Mouse (Mus musculus) MEL-GATA-1-ER (cell line): ENCODE results near the gene Gm42742.

Experiments used
- DNase-seq: peaks from one replicate; pipeline ENCODE4 v3.0.0-alpha.2; 2012; ENCODE audit warnings: low read depth; ENCODE audit errors: extremely low read depth

Gm42742 gene

DNA sequence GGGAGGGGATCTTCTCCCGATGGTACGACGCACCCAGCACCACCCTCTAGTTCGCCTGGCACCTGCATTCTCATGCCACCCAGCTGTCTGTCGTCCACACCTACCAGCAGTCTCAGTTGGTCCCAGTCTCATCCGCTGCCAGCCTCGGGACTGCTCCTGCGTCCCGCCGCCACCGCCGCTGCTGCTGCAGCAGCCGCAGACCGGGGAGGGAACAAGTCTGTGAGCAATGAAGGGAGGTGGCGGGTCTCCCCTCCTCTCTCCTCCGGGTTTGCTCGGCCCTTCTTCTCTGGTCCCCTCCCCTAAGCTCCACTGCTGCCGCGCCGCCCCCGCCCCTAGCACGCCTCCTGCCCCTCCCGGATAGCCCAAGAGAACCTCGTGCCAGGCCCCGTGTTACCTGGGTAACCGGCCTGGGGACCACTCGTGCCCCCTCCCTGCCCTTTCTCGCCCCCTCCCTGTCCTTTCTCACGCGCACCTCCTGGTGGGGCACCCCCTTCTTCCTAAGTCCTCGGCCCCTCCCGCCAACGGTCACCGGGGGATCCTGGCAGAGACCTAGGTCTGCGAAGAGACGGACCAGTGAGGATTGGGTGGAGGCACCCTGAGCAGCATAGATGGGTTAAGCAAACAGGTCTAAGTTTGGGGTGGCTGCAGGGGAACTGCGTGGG lies at the start of gene Gm42742, which contains the start of gene Prrt2:
TSS of gene Gm42742 (minus strand) at position 197 of the 662 bp plus-strand sequence.
TSS of gene Prrt2 (minus strand) at position 311 of the 662 bp plus-strand sequence.
- DNase-seq = no peak

DNA sequence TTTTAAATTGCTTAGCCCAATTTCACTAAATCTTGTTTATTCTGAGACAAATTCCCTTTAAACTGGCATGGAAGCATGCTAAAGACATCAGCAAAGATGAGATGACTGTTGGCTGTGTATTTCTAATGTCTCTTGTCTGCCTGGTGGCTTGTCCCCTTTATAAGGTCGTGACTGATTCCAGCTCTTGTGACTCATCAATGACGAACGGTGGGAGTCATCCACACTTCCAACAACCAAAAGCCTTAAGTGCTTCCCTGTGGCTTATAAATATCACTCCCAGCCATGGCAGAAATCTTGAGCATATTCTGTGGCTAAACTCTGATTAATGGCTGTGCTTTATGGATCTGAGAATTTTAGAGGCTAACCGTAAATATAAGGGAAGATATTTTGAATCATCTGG lies 45.4 kb upstream of the Gm42742 start:
- DNase-seq = no peak

DNA sequence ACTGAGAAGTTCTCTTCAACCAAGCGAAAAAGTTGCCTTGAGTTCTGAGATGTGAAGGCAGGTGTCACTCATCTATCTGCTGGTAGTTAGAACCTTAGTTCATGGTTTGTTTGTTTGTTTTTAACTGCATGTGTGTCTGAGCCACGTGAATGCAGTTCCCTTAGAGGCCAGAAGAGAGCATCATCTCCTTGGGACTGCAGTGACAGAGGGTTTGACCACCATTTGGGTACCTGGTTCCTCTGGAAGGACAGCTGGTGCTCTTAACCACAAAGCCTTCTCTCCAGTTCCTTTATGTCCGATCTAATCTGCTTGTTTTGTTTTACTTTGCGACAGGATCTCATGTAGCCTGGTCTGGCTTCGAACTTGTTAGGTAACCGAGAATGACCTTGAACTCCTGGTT lies 44.6 kb upstream of the Gm42742 start:
- DNase-seq = no peak

DNA sequence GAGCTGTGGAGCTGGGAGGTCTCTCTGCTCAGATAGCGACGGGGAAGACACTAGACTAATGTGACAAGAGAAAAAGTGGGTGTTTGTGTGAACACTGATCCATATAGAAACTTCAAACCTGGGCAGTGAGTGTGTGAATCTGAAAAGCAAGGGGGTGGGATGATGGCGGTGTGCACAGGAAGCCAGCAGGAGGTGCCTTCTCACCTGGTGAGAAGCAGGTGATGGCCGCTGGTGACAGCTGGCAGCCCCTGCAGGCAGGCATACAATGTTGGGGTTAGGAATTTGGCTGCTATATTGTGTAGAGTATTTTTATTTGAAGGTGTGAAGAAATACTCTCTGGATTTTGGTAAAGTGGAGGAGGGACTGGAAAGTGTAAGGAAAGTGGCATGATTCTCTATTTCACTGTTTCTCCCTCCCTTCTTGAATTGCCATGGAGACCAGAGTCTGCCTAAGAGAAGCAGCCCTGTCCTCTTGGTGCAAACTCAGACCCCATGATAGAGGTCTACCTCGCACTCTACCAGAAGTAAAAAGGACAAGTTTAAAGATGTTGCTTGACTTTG lies 34.2 kb upstream of the Gm42742 start:
- no peak for DNase-seq

DNA sequence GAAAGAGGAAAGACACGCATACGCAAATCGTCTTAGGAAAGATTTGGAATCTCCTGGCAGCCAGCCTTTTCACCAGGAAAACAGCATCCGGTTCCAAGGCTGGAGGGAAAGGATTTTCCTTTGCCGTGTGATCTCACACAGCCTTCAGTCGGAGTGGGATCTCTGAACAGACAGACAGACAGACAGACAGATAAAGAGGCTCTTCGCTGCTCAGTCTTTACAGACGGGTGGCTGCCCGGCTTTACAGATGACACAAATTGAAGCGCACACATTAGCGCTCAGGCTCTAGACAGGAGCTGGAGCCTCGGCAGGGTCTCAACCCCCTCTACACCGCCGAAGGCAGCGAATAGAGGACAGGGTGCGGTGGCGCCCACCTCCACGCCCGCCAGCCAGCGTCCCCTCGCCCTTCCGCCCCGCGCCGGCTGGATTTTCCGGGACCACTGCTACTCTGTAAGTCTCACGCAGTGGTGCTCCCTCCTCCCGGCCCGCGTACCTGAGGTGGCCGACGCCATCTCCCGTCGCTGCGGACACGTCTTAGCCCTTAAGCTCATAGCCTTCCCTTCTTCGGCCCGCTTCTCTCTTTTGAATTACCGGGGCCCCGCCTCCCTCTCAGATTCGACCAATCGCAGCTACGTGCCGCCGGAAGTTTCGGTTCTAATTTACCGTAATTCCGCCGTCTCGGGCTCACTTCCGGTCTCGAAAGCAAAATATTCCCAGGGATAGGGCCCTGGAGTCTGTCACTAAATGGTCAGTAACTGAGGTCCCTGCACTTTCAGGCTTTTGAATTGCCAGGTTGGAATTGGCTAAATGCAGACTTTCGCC lies 21.2 kb upstream of the Gm42742 start, which contains the start of gene Kif22:
TSS of gene Kif22 (minus strand) at position 621 of the 822 bp plus-strand sequence.
- DNase-seq = peak; percentile 76

DNA sequence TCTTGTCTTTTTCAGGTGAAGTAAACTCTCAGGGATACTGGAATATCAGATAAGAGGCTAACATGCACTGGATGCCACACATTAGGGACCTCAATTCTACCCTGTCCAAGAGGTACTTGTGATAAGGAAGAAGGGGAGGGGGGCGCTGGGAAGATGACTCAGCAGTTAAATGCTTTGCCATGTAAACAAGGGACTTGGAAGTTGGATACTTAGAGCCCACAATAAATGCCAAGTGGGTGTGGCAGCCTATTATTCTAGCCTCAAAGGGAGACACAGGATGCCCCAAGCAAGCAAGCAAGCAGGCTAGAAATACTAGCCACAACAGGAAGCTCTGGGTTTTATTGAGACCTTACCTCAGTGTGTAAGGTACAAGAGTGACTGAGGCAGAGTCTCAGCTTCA lies 10.3 kb upstream of the Gm42742 start:
- DNase-seq = no peak

DNA sequence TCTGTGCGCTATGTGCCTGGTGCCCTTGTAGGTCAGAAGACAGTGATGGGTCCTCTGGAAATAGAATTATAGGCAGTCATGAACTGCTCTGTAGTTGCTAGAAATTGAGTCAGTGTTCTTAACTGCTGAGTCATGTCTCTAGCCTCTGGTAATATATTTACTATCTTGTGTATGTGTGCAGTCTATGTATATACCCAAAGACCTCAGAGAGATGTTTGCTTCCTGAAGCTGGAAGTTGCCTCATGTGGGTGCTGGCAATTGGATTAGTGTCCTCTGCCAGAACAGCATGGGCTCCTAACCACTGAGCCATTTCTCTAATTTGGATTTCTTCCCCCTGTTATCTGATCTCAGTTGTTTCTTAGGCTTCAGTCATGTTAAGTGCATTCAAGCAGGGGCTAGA lies 9.3 kb upstream of the Gm42742 start:
- no peak for DNase-seq

DNA sequence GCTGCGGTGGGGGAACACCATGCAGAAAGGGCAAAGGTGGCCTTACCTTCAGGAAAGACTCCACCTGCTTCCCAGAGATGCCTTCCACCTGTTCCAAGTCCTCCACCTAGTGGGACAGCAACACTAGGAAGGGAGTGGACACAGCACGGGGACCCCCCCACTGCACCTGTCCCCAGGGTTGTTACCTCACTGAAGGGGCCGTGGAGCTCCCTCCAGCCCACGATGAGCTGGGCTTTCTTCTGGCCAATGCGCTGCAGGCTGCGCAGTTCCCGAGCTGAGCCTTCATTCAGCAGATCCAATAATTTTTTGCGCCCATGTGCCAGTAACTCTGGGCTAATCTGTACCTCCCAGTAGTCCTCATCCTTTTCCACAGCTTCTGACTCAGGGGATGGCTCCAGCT lies 7.0 kb upstream of the Gm42742 start:
- no peak for DNase-seq

DNA sequence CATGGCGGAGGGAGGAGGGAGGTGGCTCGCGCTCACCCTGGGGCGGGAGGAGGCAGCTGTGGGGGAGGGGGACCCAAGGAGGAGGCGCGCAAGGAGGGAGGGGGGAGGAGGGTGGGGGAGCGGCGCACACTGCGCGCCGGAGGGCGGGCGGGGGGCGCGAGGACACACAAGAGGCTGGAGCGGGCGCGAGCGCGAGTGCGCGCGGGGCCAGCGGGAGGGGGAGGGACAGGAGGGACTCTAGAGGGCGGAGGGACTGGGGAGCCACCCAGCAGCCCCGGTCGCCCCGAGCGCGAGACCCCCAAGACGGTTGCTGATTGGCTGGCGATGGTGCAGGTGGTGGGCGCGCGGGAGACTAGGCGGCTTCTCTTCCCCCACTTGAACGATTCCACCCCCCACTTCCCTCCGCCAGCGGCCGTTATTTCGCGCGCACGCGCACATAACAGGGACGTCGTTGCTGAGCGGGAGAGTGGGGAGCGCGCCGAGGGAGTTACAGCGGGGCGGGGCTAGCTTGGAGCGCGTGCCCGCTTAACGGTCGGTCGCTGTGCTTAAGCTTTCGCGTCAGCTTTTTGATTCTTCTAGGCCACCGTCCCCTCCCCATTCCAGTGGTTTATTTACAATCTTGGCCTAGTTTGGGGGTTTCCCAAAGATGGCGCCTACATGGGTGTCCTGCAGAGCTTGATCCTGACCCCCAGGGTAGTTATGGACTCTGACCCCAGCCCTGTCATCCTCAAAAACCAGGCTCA lies 6.3 kb upstream of the Gm42742 start, which contains the start of gene Maz:
TSS of gene Maz (minus strand) at position 54 of the 743 bp plus-strand sequence.
- peak; percentile 96 for DNase-seq

DNA sequence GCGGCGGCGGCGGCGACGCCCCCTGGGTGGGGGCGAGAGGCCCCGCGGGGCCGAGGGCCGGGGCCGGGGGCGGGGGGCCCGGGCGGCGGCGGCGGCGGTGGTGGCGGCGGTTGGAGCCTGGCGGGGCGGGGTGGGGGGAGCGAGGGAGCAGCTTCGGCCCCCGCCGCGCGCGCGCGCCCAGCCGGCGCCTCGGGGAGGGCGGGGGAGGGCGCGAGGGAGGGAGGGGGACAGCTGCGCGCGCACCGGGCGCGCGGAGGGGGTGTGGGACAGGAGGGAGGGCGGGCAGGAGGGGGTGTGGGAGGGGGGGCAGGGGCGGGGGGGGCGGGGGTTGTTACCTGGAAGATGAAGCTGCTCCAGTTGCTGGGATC lies 5.7 kb upstream of the Gm42742 start:
- DNase-seq = no peak

DNA sequence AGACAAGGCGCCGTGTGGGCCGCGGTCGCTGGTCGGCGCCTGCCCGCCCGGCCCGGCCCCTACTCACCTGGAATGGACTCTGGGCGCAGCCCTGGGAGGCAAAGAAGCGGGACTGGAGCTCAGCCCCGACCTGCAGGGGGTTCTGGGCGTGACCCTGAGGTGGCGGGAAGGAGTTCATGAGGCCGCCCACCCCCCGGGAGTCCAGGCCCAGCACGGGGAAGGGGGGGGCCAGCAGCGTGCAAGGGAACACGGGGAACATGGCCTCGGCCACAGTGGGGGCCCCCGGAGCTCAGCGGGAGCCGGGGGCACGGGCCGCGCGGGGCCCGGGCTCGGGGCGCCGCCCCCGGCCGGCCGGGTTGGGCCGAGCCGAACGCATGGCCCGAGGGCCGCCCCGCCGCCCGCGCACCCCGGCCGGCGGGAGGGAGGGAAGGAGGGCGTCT lies 5.3 kb upstream of the Gm42742 start:
- no peak for DNase-seq

DNA sequence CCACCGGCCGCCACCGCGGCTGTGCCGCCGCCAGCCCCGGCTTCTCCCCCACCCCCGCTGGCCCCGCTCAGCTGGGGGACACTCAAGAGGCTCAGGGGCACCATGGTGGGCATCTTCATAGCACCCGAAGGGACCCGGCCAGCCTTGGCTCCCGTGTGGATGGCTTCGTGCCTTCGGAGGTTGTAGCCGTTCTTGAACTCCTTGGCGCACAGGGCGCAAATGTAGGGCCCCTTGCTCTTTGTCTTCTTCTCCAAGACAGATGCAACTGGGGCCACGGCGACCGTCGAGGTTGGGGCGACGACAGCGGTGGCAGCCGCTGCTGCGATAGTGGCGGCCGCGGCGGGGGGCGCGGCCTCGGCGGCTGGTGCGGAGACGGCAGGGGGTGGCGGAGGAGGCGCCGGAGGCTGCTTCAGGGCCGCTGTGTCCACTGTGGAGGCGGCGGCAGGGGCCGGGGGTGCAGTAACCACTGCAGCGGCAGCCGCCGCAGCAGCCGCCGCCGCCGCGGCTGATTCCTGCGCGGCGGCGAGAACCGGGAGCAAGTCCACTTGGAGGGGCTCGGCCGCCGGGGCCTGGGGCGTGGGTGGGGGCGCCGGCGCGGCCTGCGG lies 4.8 kb upstream of the Gm42742 start:
- no peak for DNase-seq

DNA sequence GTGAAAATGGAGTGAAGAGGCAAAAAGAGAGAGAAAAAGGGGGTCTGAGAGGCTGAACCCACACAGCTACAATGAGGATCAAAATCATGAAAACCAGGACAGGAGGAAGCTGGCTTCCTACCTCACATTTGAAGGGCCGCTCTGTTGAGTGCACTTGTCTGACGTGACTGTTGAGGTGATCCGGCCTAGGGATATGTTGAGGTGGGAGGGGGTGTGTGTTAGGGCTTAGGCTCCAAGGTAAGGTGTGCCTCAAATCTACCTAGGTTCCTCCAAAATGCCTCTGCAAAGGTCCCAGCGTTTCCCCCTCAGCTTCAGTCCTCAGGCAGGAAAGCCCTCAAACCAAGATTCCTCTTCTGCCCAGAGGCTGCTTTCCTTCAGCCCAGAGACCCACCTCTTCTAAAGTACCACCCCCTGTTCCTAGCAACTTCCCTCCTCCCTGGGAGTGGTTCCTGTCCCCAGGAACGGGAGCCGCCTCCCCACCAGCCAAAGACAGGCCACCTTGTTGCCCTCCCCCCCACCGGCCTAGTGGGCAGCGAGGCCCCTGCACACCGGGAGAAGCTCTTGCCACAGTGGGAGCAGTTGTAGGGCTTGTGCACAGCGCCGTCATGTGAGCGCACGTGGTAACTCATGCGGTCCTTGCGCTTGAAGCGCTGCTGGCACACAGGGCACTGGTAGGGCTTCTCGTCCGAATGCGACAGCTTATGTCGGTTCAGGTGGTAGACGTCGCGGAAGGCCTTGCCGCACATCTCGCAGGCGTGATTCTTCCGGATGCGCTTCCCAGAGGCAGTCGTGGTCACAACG lies 4.1 kb upstream of the Gm42742 start:
- peak; percentile 70 for DNase-seq

DNA sequence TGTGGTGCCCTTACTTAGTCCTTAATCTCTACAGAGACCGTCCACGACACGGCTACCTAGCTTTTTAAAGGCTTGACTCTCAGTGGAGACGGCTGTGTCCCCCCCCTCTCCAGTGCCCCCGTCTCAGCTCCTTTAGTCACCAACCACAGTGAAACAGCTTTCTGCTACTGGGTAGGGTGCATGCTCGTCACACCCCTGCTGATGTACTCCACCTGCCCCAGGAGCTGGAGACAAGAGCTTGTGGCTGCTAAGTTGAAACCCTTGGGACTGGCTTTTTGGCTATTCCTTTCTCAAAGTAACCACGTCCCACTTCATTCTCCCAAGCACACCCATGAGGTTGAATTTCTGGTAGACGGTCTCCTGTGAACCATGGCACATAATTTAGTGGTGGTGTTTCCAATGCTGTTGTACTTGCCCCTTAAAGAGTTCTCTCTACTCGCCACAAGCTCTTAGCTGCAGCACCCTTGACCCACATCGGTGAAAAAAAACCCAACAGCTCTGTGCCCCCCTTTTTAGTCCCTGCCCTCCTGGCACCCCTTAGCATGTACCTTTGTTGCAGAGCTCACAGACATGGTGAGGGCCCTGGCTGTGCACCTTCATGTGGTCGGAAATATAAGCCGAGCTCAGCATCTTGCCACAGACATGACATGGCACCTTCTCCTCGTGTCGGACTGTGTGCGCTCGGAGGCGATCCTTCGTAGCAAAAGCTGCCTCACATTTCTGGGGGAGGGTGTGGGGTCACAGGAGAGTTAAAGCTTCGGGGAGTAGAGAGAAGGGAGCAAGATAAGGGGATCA lies 3.2 kb upstream of the Gm42742 start:
- no peak for DNase-seq

DNA sequence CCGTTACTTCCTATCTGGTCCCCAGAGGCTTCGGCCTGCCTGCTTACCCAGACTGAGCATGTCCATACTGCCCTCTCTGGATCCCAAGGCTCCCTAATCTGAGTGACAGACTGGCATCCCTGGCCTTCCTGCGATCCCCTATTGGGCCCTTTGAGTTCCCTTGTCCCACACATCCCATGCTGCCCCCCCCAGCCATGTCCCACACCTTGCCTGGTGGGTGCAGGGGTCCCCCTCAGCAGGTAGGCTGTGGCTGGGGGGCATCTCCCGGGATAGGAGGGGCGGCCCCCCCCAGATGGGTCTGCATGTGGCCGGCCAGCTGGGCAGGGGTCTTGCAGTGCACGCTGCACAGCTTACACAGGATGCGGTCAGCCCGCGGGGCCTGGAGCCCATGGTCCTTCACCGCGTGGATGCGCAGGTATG lies 2.4 kb upstream of the Gm42742 start:
- no peak for DNase-seq

DNA sequence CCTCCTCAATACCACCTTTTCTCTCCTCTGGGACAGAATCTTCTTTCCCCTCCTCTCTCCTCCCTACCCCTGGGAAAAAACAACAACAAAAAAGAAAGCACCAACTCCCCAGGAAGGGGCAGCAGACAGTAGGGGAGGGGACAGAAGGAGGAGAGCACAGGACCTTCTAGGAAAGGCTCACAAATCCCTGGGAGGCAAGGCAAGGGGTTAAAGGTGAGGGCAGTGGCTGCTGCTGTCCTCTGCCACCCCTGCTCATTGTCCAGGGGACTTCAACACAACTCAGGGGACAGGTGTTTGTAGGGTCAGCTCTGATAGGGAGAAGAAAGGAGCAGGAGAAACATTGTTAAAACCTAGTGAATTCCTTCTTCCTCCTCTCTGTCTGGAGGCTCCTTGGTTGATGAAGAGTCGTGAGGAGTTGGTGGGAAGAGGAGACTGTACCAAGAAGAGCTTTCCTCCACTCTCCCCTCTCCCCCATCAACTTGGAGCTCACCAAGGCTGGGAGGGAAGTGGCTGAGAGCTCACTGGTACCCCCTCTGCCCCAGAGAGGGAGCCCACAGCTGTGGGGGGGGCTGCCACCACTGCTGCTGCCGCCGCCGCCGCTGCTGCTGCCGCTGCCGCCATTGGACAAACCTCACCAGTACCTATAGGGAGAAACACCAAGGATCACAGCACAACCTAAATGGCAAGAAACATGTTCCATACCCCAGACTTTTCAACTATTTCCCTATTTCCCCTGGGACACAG lies 1.8 kb upstream of the Gm42742 start:
- DNase-seq = no peak

DNA sequence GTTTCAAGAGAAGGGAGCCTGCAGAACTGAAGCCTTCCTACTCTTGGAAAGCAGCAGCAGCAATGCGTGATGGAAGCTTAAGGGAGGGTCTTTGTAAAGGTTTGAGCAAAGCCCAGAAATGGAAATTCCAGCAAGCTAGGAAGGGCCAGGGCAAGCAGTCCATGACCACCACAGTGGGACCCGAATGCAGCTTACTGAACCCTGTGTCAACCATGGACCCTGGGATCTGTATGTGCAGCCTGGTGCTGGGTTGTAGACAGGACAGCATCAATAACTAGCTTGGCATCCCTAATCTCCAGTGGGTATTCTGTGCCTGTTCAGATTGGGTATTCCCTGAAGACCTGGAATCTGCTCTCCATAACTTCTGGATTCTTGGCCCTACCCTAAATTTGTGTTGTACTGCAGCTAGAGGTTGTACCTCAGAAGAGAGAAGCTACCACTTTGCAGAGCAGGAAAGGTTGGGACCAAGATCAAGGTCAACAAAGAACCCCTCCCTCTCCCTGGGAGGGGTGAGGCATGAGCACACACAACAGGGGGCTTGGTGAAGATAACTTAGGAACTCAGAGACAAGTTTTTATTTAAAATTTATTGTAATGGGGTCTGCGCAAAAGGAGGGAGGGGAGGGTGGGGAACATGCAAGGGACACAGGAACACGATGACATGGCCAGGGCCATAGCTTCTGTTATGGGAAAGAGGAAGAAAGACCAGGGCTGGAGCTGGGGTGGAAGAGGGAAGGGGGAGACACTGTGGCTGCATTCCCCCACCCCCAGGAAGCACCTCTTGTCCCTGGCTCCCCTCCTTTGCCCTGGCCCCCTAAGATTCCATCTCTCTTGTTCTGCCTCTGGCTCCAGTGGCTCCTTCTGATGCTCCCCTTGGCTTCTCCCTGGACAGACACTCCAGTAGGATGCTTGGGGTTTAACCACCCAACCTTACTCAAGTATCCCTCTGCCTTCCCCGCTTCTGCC lies 948 bp upstream of the Gm42742 start:
- DNase-seq = no peak

DNA sequence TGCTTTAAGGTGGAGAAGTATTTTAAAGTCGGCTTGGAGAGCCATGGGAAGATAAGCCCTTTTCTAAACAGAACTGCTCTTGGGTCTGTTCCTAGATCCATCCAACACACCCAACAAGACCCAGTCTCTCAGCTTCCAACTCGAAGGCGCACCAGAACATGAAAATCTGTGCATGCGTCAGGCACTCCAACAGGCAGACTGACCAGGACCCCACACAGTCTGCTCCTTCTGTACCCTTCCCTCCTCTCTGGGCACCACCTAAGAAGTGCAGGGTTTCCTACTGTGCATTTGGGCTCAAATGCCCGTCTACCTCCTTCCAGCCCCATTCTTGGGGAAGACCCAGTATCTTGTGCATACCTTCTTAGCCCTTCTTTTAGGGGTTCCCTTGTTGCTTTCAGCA lies 406 bp downstream of the Gm42742 start:
- no peak for DNase-seq
